Mouse (Mus musculus) adrenal gland, postnatal 10 days (tissue): ENCODE results near the gene Eif3i. TPM values are rescaled to one million over a fixed set of nuclear protein-coding genes. Genes with fewer than 3 reads are reported as not detected.

Source experiments
- DNase-seq: peaks from one replicate; pipeline ENCODE4 v3.0.0; 2021; ENCODE audit warnings: mixed read lengths
- total RNA-seq, 2 experiments: library from RNA; stranded (reverse); gene quantifications; 2 replicates each; pipeline ENCODE4 v1.2.3; 2021

Eif3i gene
- total RNA-seq, 2 experiments from 2014 or later = 192 to 198 TPM

- no peak for DNase-seq
These were observed 20.2 kb upstream of the Eif3i start for GRCm38 (mm10) chr4:129620419-129621282.

GRCm38 (mm10) chr4:129618786-129619691 lies 18.6 kb upstream of the Eif3i start, which contains the start of gene Iqcc:
Gene Iqcc, minus strand, starts transcription at chr4:129619099.
- peak; percentile 97 for DNase-seq

- DNase-seq = no peak
These were observed 17.6 kb upstream of the Eif3i start for GRCm38 (mm10) chr4:129618031-129618430.

- no peak for DNase-seq
These were observed 16.7 kb upstream of the Eif3i start for GRCm38 (mm10) chr4:129617121-129617641.

GRCm38 (mm10) chr4:129616631-129617030 lies 16.2 kb upstream of the Eif3i start:
- DNase-seq = no peak

GRCm38 (mm10) chr4:129615801-129616290 lies 15.4 kb upstream of the Eif3i start:
- no peak for DNase-seq

- no peak for DNase-seq
These were observed 13.6 kb upstream of the Eif3i start, which contains the start of gene Dcdc2b for GRCm38 (mm10) chr4:129614093-129614492. Gene Dcdc2b, minus strand, starts transcription at chr4:129614257.

- no peak for DNase-seq
These were observed 10.0 kb upstream of the Eif3i start for GRCm38 (mm10) chr4:129610472-129610871.

- no peak for DNase-seq
These were observed 9.6 kb upstream of the Eif3i start for GRCm38 (mm10) chr4:129610026-129610425.

GRCm38 (mm10) chr4:129609139-129609631 lies 8.7 kb upstream of the Eif3i start:
- no peak for DNase-seq

GRCm38 (mm10) chr4:129608426-129609025 lies 8.1 kb upstream of the Eif3i start:
- peak; percentile 88 for DNase-seq

GRCm38 (mm10) chr4:129588865-129589264 lies 11.6 kb downstream of the Eif3i start:
- no peak for DNase-seq

- no peak for DNase-seq
These were observed 13.5 kb downstream of the Eif3i start for GRCm38 (mm10) chr4:129586943-129587342.

- DNase-seq = no peak
These were observed 14.7 kb downstream of the Eif3i start for GRCm38 (mm10) chr4:129585773-129586172.

GRCm38 (mm10) chr4:129584884-129585608 lies 15.4 kb downstream of the Eif3i start:
- peak; percentile 92 for DNase-seq

GRCm38 (mm10) chr4:129584370-129584769 lies 16.1 kb downstream of the Eif3i start:
- DNase-seq = no peak

- DNase-seq = no peak
These were observed 18.2 kb downstream of the Eif3i start for GRCm38 (mm10) chr4:129582251-129582650.

GRCm38 (mm10) chr4:129580347-129580746 lies 20.1 kb downstream of the Eif3i start:
- DNase-seq = no peak

- peak; percentile 39 for DNase-seq
These were observed 22.0 kb downstream of the Eif3i start, which contains the start of gene Fam167b for GRCm38 (mm10) chr4:129578466-129578865. Gene Fam167b, minus strand, starts transcription at chr4:129578549.

- no peak for DNase-seq
These were observed 22.8 kb downstream of the Eif3i start for GRCm38 (mm10) chr4:129577688-129578087.
